Mouse (Mus musculus) liver, embryonic 15.5 days (tissue): ENCODE measurements at regions not wholly inside any gene's neighbourhood (a gene's known extent, or its start where the extent isn't known, plus 50 kb on each side); places are given as distances from the start of the nearest gene placed in this dataset.

Experiments used
- ATAC-seq: fragments of 200-750 bp; cut with Nextera tagmentation; 2 replicates; pipeline ENCODE4 v1.8.0; 2017; ENCODE audit warnings: moderate number of reproducible peaks, mild to moderate bottlenecking, moderate library complexity; ENCODE audit not compliant: insufficient read depth
- H3K27ac ChIP-seq: fragments of 300-500 bp; sonication (generic); replicated peaks from 2 replicates; pipeline ENCODE4 v1.5.1; 2015; ENCODE audit warnings: mild to moderate bottlenecking, inconsistent platforms
- H3K27me3 ChIP-seq: fragments of 300-500 bp; sonication (generic); 2 replicates; pipeline ENCODE4 v1.6.1; 2015; ENCODE audit warnings: mild to moderate bottlenecking, inconsistent platforms
- H3K36me3 ChIP-seq: fragments of 300-500 bp; sonication (generic); replicated peaks from 2 replicates; pipeline ENCODE4 v1.6.1; 2015; ENCODE audit warnings: moderate library complexity, mild to moderate bottlenecking, inconsistent platforms
- H3K4me1 ChIP-seq: fragments of 300-500 bp; sonication (generic); replicated peaks from 2 replicates; pipeline ENCODE4 v1.6.1; 2015; ENCODE audit warnings: inconsistent platforms
- H3K4me2 ChIP-seq: fragments of 300-500 bp; sonication (generic); 2 replicates; pipeline ENCODE4 v1.6.1; 2015; ENCODE audit warnings: moderate library complexity, mild to moderate bottlenecking, inconsistent platforms
- H3K4me3 ChIP-seq: fragments of 300-500 bp; sonication (generic); replicated peaks from 2 replicates; pipeline ENCODE4 v1.5.1; 2015; ENCODE audit warnings: mild to moderate bottlenecking, inconsistent platforms
- H3K9ac ChIP-seq: fragments of 300-500 bp; sonication (generic); 2 replicates; pipeline ENCODE4 v1.6.1; 2015; ENCODE audit warnings: moderate library complexity, mild to moderate bottlenecking, inconsistent platforms
- H3K9me3 ChIP-seq: fragments of 300-500 bp; sonication (generic); replicated peaks from 2 replicates; pipeline ENCODE4 v1.6.1; 2016; ENCODE audit warnings: inconsistent platforms
- WGBS: fragments of 180-500 bp; shearing (Covaris S2); methylation state at CpG from one replicate; pipeline ENCODE4 v1.1.7; 2015; ENCODE audit warnings: mixed read lengths; ENCODE audit not compliant: insufficient replicate concordance; 5-methylcytosine and 5-hydroxymethylcytosine counted together

DNA sequence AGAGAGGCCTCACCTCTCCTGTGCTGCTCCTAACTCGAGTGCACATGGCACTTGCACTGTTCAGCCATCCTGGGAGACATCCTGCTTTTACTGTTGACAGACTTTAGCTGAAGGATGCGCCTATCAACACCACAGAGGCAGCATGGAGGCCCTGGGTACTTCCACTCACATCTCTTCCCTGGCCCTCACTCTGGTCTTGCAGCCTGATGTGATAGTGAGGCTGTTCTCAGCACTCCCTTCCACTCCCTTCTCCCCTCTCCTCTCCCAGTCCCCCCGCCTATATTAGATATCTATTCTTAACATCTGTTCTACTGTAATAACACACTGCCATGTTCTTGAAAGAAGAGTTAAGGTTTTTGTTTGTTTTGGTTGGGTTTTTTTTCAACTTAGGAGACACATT, 50.2 kb upstream of the Bod1 start:
- H3K9me3 ChIP-seq = no peaks in the 10 kb centered on the region
- no peak overlapping the region for H3K4me2 ChIP-seq
- peaks cover 23% of the 10 kb centered on the region for H3K4me1 ChIP-seq
- H3K4me3 ChIP-seq = no peak overlapping the region
- 30% methylated on average over 3 of the region's 3 CpGs for WGBS
- H3K27ac ChIP-seq = no peak overlapping the region
- H3K9ac ChIP-seq = no peak overlapping the region
- ATAC-seq = 0 out of 2 replicates have a peak, but pooled peaks have one; percentile 40
- no peaks in the 10 kb centered on the region for H3K36me3 ChIP-seq
- peaks cover 20% of the 10 kb centered on the region for H3K27me3 ChIP-seq

DNA sequence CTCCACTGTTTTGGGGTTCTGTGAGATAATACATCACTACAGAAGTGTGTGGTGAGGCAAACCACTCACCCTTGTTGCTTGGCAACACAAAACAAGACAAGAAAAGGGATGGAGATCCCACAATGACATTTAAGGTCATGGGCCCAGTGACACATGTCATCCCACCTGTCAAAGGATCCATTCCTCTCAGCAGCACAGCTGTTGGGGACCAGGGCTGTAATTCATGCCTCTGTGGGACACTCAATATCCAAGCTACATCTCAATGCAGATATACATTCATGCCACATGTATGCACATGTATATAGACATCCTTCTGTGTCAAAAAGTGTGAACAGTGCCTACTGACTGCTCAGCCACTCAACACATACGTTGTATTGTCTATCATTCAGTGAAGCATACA, 52.8 kb upstream of the Bod1 start:
- H3K27ac ChIP-seq = no peak overlapping the region
- no peak overlapping the region for H3K4me3 ChIP-seq
- no peaks in the 10 kb centered on the region for H3K9me3 ChIP-seq
- no peak overlapping the region for H3K9ac ChIP-seq
- no peak for ATAC-seq
- no peak overlapping the region for H3K4me2 ChIP-seq
- peaks cover 24% of the 10 kb centered on the region for H3K4me1 ChIP-seq
- 69% methylated on average over 1 of the region's 1 CpGs for WGBS
- no peaks in the 10 kb centered on the region for H3K36me3 ChIP-seq
- peaks cover 41% of the 10 kb centered on the region for H3K27me3 ChIP-seq

DNA sequence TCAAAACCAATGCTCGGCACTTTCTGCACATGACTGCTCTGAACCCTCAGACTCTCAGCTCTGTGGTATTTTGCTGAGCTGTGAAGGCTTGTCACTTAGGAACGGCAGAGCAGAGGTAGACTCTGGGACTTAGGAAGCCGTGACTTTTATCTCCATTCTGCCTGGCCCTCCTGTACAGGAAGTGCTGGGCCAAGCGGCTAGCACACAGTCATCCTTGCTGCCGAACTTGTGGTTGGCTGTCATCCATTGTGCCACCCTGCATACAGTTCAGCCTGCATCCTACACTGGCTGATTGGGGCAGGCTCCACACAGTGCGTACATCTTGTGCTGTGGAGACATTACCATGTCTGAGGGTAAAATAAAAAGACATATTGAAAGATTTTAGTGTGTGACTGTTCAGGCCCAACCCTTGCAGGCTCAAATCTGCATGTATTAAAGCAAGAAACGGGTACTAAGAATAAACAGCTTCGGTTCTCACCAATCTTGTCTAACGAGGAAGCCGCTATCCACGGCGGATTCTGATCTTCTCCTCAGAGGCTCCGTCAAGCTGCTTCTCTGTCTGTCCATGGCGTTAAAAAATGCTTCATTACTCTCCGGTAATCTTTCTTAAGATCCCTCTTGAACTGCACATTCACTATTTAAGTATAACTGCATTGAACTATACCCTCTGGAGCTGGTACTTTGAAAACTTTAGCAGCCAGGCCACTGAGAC, 54.4 kb upstream of the Bod1 start:
- 17% methylated on average over 15 of the region's 15 CpGs for WGBS
- H3K36me3 ChIP-seq = no peaks in the 10 kb centered on the region
- no peak overlapping the region for H3K27ac ChIP-seq
- no peak overlapping the region for H3K9ac ChIP-seq
- peaks cover 41% of the 10 kb centered on the region for H3K27me3 ChIP-seq
- H3K4me2 ChIP-seq = no peak overlapping the region
- H3K4me1 ChIP-seq = peaks cover 23% of the 10 kb centered on the region
- H3K9me3 ChIP-seq = no peaks in the 10 kb centered on the region
- no peak overlapping the region for H3K4me3 ChIP-seq
- ATAC-seq = peak; percentile 56

DNA sequence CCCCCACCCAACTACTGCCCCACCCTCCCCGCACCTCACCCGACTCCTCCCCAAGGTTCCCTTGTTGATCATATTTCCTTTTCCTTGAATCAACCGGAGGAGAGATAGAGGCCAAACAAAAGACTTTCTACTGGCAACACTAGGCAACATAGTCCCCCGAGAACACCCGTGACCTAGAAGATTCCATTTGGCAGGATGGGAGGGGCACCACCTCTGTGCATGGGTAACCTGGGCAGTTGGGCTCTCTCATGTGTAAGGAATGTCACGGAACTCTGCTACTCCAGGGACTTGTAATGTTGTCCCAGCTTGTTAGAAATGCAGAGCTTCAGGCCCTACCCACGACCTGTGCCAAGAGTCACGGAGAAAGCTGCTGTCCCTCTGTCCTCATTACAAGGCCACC, 55.6 kb upstream of the Bod1 start:
- WGBS = 59% methylated on average over 8 of the region's 8 CpGs
- H3K27ac ChIP-seq = no peak overlapping the region
- H3K27me3 ChIP-seq = peaks cover 41% of the 10 kb centered on the region
- no peak overlapping the region for H3K9ac ChIP-seq
- no peak for ATAC-seq
- no peak overlapping the region for H3K4me2 ChIP-seq
- no peaks in the 10 kb centered on the region for H3K9me3 ChIP-seq
- H3K4me1 ChIP-seq = peaks cover 16% of the 10 kb centered on the region
- H3K4me3 ChIP-seq = no peak overlapping the region
- H3K36me3 ChIP-seq = no peaks in the 10 kb centered on the region

DNA sequence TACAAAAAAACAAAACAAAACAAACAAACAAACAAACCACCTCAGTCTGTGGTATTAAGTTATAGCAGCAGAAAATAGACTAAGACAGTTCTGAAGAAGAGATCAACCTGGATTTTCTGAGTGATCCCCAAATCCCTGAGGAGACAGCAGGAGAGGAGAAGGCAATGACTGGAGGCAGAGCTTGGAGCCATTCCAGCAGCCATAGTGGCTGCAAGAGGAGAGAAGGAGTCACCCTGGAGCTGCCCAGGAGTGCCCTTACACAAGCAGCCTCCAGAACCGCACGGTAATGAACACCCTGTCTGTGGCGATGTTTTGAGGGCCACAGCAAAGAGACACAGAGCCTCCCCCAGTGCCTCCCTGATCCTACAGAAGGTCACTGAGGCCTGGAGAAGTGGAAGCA, 58.0 kb upstream of the Bod1 start:
- Histone ChIP-seq H3K27ac (no peak overlapping the region), H3K9me3 (no peaks in the 10 kb centered on the region)

DNA sequence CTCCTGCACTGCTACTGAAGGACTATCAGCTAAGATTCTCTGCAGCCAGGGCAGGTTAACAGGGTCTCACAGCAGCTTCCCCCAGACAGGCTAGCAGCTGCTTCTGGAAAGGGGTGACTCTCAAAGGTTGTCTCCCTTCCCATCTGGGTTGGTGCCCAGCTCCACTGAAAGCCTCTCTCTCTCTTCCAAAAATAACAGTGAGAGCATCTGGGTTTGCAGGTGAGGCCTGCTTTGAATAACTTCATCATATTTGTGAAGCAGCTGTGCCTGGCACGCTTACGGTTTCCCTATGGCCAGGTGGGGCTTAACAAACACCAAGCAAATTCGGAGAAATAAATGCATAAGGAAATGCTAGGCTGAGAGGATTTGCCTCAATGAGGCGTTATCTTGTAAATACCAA, 58.5 kb upstream of the Bod1 start:
- Histone ChIP-seq H3K36me3 (no peaks in the 10 kb centered on the region), H3K27me3 (peaks cover 39% of the 10 kb centered on the region), H3K4me3 (no peak overlapping the region), H3K9ac (no peak overlapping the region), H3K4me2 (no peak overlapping the region), H3K27ac (no peak overlapping the region), H3K4me1 (peaks cover 25% of the 10 kb centered on the region), H3K9me3 (no peaks in the 10 kb centered on the region)
- ATAC-seq = no peak
- WGBS = 72% methylated on average over 4 of the region's 4 CpGs

More for the DNA sequence above, 58.0 kb upstream of the Bod1 start:
- H3K27me3 ChIP-seq = peaks cover 41% of the 10 kb centered on the region
- no peaks in the 10 kb centered on the region for H3K36me3 ChIP-seq
- no peak for ATAC-seq
- no peak overlapping the region for H3K9ac ChIP-seq
- H3K4me1 ChIP-seq = peaks cover 25% of the 10 kb centered on the region
- no peak overlapping the region for H3K4me3 ChIP-seq
- no peak overlapping the region for H3K4me2 ChIP-seq
- 70% methylated on average over 3 of the region's 3 CpGs for WGBS

DNA sequence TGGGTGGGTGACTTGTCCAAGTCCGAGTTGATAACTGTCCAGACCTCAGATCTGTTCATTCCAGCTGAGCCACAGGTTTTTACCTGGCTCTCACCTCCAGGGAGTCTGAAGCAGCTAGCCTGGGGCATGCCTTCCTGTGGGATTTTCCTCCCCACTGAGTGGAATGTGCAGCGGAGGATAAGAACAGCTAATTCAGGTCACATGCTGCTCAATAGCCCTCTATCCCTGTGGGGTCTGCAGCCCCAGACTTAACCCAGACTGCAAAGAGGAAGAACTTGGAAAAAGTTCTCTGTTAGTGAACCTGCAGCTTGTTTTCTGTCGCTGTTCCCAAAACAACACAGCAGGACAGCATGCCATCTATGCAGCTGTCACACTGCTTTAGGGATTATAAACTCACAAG, 59.0 kb upstream of the Bod1 start:
- peaks cover 34% of the 10 kb centered on the region for H3K27me3 ChIP-seq
- ATAC-seq = no peak
- H3K9ac ChIP-seq = no peak overlapping the region
- no peak overlapping the region for H3K4me3 ChIP-seq
- H3K36me3 ChIP-seq = no peaks in the 10 kb centered on the region
- peaks cover 25% of the 10 kb centered on the region for H3K4me1 ChIP-seq
- no peak overlapping the region for H3K4me2 ChIP-seq
- H3K9me3 ChIP-seq = no peaks in the 10 kb centered on the region
- WGBS = 56% methylated on average over 3 of the region's 3 CpGs
- no peak overlapping the region for H3K27ac ChIP-seq

DNA sequence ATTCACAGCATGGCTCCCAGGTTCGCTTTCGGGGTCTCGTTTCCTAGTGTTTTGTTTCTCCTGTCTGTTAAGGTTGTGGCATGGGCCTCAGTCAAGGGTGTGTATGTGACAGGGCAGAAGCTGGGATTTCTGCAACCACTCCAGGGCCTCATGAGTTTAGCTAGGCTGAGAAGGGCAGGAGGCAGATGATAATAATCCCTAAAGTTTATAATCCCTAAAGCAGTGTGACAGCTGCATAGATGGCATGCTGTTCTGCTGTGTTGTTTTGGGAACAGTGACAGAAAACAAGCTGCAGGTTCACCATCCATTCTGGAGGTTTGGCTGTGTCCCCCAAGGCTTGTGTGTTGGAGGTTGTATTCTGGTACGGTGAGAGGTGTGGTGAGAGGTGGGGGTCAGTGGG, 59.8 kb upstream of the Bod1 start:
- H3K27me3 ChIP-seq = peaks cover 26% of the 10 kb centered on the region
- no peak overlapping the region for H3K4me2 ChIP-seq
- WGBS = 78% methylated on average over 4 of the region's 4 CpGs
- H3K4me1 ChIP-seq = peaks cover 19% of the 10 kb centered on the region
- H3K36me3 ChIP-seq = no peaks in the 10 kb centered on the region
- no peak overlapping the region for H3K4me3 ChIP-seq
- H3K9me3 ChIP-seq = no peaks in the 10 kb centered on the region
- H3K9ac ChIP-seq = no peak overlapping the region
- no peak overlapping the region for H3K27ac ChIP-seq
- ATAC-seq = no peak

DNA sequence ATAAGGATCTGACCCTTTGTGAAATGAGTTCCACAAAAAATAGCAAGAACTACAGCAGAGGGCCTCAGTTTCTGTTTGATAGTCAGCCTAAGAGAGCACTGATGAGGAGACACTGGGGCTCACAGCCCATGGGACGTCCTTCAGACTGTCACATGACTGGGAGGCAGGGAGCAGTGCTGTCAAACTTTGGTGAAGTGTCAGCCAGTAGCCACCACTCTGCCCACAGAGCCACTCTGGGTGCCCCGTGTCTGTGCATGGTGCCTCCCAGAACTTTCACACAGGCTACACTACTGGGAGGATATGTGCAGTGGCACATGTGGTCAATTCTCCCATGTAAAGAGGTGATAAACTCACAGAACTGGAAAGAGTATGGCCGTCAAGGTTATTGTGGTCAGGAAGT, 60.7 kb upstream of the Bod1 start:
- Histone ChIP-seq H3K4me2 (no peak overlapping the region), H3K27ac (no peak overlapping the region), H3K4me3 (no peak overlapping the region), H3K36me3 (no peaks in the 10 kb centered on the region), H3K9ac (no peak overlapping the region), H3K4me1 (peaks cover 11% of the 10 kb centered on the region), H3K27me3 (peaks cover 17% of the 10 kb centered on the region), H3K9me3 (no peaks in the 10 kb centered on the region)
- ATAC-seq = no peak
- WGBS = 18% methylated on average over 3 of the region's 3 CpGs

DNA sequence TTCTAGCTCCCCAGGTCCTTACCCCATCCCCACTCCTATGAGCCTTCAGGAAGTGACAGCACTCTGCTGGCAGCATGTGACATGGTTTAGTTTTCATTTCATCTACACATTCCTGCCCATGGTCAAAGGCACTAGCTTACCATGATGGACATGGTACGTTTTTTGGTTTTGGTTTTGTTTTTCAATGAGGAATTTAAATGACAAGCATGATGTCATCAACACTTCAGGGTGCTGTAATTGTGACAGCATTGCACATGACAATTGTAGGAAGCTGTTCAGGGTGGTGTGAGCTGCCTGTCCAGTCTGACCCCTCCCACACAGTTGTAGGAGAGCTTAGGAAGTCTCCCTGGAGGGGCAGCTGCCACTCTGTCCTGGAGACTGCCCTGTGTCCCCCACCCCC, 61.3 kb upstream of the Bod1 start:
- Histone ChIP-seq H3K9ac (no peak overlapping the region), H3K36me3 (no peaks in the 10 kb centered on the region), H3K4me3 (no peak overlapping the region), H3K4me2 (0 out of 2 replicates have a peak overlapping the region, but pooled peaks have one; percentile 8), H3K27ac (no peak overlapping the region), H3K4me1 (peaks cover 9% of the 10 kb centered on the region), H3K9me3 (no peaks in the 10 kb centered on the region), H3K27me3 (peaks cover 11% of the 10 kb centered on the region)
- 28% methylated on average over 1 of the region's 1 CpGs for WGBS
- no peak for ATAC-seq

DNA sequence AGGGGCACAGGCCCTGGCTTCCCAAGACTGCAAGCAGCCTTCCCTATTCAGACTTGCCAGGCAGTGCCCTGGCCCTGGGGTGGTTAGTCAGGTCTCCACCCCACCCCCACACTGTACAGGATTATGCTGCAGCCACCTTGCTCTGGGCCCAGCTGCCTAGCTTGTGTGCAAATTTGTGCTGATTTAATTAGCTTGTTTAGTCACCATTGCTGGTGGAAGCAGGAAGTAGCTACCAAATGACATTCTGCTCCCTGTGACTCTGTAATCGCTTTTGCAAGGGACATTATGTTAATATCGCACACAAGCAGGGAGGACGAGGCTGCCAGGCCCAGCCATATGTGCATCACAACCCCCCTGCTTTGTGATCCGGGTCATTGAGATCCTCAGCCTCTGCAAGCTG, 62.4 kb upstream of the Bod1 start:
- no peak for ATAC-seq
- no peak overlapping the region for H3K27ac ChIP-seq
- H3K9me3 ChIP-seq = no peaks in the 10 kb centered on the region
- no peaks in the 10 kb centered on the region for H3K36me3 ChIP-seq
- H3K9ac ChIP-seq = no peak overlapping the region
- H3K27me3 ChIP-seq = no peaks in the 10 kb centered on the region; the same call in 1 of the 2 replicates
- no peak overlapping the region for H3K4me2 ChIP-seq
- 51% methylated on average over 4 of the region's 4 CpGs for WGBS
- peaks cover 9% of the 10 kb centered on the region for H3K4me1 ChIP-seq
- H3K4me3 ChIP-seq = no peak overlapping the region

DNA sequence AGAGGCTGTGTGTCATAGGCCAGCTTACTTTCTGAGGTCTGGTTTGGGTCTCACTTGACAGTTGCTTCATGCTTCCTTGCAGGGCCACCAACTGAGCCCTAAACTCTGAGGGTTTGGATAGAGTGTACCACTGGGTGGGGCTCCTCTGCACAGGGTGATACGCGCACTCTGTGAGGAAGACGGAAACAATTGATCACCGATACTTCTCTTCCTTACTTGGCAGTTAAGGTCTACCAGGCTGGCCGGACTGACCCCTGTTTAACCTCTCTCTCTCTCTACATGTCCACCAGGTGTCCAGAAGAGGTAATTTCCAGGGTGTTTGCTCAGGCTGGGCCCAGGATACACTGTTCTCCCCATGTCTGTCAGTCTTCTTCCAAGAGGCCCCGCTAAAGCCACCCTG, 63.6 kb upstream of the Bod1 start:
- no peaks in the 10 kb centered on the region for H3K9me3 ChIP-seq
- ATAC-seq = no peak
- H3K27ac ChIP-seq = no peak overlapping the region
- no peak overlapping the region for H3K4me3 ChIP-seq
- no peak overlapping the region for H3K9ac ChIP-seq
- H3K4me2 ChIP-seq = no peak overlapping the region
- H3K27me3 ChIP-seq = no peaks in the 10 kb centered on the region; the same call in 1 of the 2 replicates
- 79% methylated on average over 6 of the region's 6 CpGs for WGBS
- H3K36me3 ChIP-seq = no peaks in the 10 kb centered on the region
- H3K4me1 ChIP-seq = peaks cover 9% of the 10 kb centered on the region
